Mouse (Mus musculus) CH12.LX (cell line): ENCODE measurements around the gene Ccnt1. TPM values are rescaled to one million over a fixed set of nuclear protein-coding genes. Genes with fewer than 3 reads are reported as not detected.

Source experiments
- DNase-seq: peaks from one replicate; pipeline ENCODE4 v3.0.0-alpha.2; 2013; ENCODE audit errors: extremely low read depth
- H3K27ac ChIP-seq: 2 replicates; pipeline ENCODE4 v1.5.1; 2012; ENCODE audit warnings: low read depth, mild to moderate bottlenecking, control low read depth, moderate library complexity; ENCODE audit not compliant: insufficient read depth
- H3K27me3 ChIP-seq: replicated peaks from 2 replicates; pipeline ENCODE3; 2012; ENCODE audit warnings: inconsistent platforms
- H3K36me3 ChIP-seq, 2 experiments: replicated peaks in 1 of 2; 2 replicates each; pipeline versions ENCODE3 to v1.6.1; 2012; ENCODE audit warnings: inconsistent platforms in 1 of 2, low read length in 1 of 2, mild to moderate bottlenecking in 1 of 2, mixed read lengths in 1 of 2, moderate library complexity in 1 of 2; ENCODE audit not compliant: control insufficient read depth in 1 of 2, insufficient read depth in 1 of 2
- H3K4me1 ChIP-seq, 2 experiments: 2 replicates each; pipeline ENCODE4 v1.6.1; 2012; ENCODE audit warnings: inconsistent platforms in 1 of 2, moderate library complexity in 1 of 2; ENCODE audit not compliant: insufficient read depth in 2 of 2, control insufficient read depth in 1 of 2
- H3K4me2 ChIP-seq: 2 replicates; pipeline ENCODE4 v1.6.1; 2012; ENCODE audit warnings: low read depth, mild to moderate bottlenecking, control low read depth; ENCODE audit not compliant: poor library complexity, insufficient read depth, severe bottlenecking
- H3K4me3 ChIP-seq, 3 experiments: fragments of 150-350 bp in 1 of 3; sonication (generic) in 1 of 3; replicated peaks in 1 of 3; 2 replicates each; pipeline versions ENCODE3 to v1.5.1; 2011 to 2012; ENCODE audit warnings: low read depth in 2 of 3, low read length in 2 of 3, mild to moderate bottlenecking in 2 of 3, moderate library complexity in 2 of 3, control low read depth in 1 of 3, improper control_type of control experiment in 1 of 3, inconsistent platforms in 1 of 3, mixed read lengths in 1 of 3; ENCODE audit not compliant: poor library complexity in 1 of 3
- H3K79me2 ChIP-seq: replicated peaks from 2 replicates; pipeline ENCODE4 v1.6.1; 2012; ENCODE audit warnings: mild to moderate bottlenecking, moderate library complexity; ENCODE audit not compliant: control insufficient read depth, poor library complexity, insufficient read depth, severe bottlenecking; ENCODE audit errors: extremely low read depth
- H3K9ac ChIP-seq: 2 replicates; pipeline ENCODE4 v1.6.1; 2012; ENCODE audit warnings: low read depth, mild to moderate bottlenecking, control low read depth, moderate library complexity; ENCODE audit not compliant: insufficient read depth
- H3K9me3 ChIP-seq: replicated peaks from 2 replicates; pipeline ENCODE3; 2012; ENCODE audit warnings: low read length, inconsistent platforms, mixed read lengths
- BHLHE40 ChIP-seq: IDR thresholded peaks from 2 replicates; pipeline ENCODE4 v1.6.1; 2011; ENCODE audit warnings: mild to moderate bottlenecking, low read depth, low read length, improper control_type of control experiment
- CHD1 ChIP-seq: IDR thresholded peaks from 2 replicates; pipeline ENCODE4 v1.6.1; 2012; ENCODE audit warnings: low read depth, low read length, improper control_type of control experiment, inconsistent platforms
- CHD2 ChIP-seq: IDR thresholded peaks from 2 replicates; pipeline ENCODE4 v1.6.1; 2011; ENCODE audit warnings: low read length, improper control_type of control experiment
- CTCF ChIP-seq, 2 experiments: IDR thresholded peaks in 1 of 2; conservative IDR thresholded peaks in 1 of 2; 2 replicates each; pipeline ENCODE4 v1.5.1; 2011 to 2012; ENCODE audit warnings: low read depth in 2 of 2, low read length in 2 of 2, improper control_type of control experiment in 1 of 2, inconsistent platforms in 1 of 2, mild to moderate bottlenecking in 1 of 2, moderate library complexity in 1 of 2
- E2F4 ChIP-seq: IDR thresholded peaks from 2 replicates; pipeline ENCODE4 v1.6.1; 2011; ENCODE audit warnings: low read depth, low read length, improper control_type of control experiment; ENCODE audit not compliant: insufficient replicate concordance
- ELF1 ChIP-seq: IDR thresholded peaks from 2 replicates; pipeline ENCODE4 v1.6.1; 2014; ENCODE audit warnings: low read depth, mild to moderate bottlenecking, inconsistent platforms, low read length, improper control_type of control experiment
- EP300 ChIP-seq: IDR thresholded peaks from 2 replicates; pipeline ENCODE4 v1.6.1; 2011; ENCODE audit warnings: low read length, improper control_type of control experiment
- ETS1 ChIP-seq: conservative IDR thresholded peaks from 2 replicates; pipeline ENCODE4 v1.6.1; 2012; ENCODE audit warnings: low read depth, mild to moderate bottlenecking, inconsistent platforms, low read length, improper control_type of control experiment, moderate library complexity
- GABPA ChIP-seq: IDR thresholded peaks from 2 replicates; pipeline ENCODE4 v1.6.1; 2012; ENCODE audit warnings: low read depth, low read length, improper control_type of control experiment, inconsistent platforms; ENCODE audit not compliant: insufficient replicate concordance
- HCFC1 ChIP-seq: IDR thresholded peaks from 2 replicates; pipeline ENCODE4 v1.6.1; 2012; ENCODE audit warnings: low read depth, mild to moderate bottlenecking, inconsistent platforms, low read length, improper control_type of control experiment
- IRF4 ChIP-seq: IDR thresholded peaks from 2 replicates; pipeline ENCODE4 v1.6.1; 2014; ENCODE audit warnings: low read depth, mild to moderate bottlenecking, inconsistent platforms, low read length, improper control_type of control experiment
- JUN ChIP-seq: IDR thresholded peaks from 2 replicates; pipeline ENCODE4 v1.6.1; 2011; ENCODE audit warnings: low read depth, mild to moderate bottlenecking, low read length, improper control_type of control experiment, moderate library complexity; ENCODE audit not compliant: insufficient read depth
- JUND ChIP-seq: conservative IDR thresholded peaks from 2 replicates; pipeline ENCODE4 v1.6.1; 2011; ENCODE audit warnings: low read depth, low read length, improper control_type of control experiment
- KAT2A ChIP-seq: IDR thresholded peaks from 2 replicates; pipeline ENCODE4 v1.6.1; 2012; ENCODE audit warnings: low read length, improper control_type of control experiment, inconsistent platforms; ENCODE audit not compliant: insufficient replicate concordance
- MAFK ChIP-seq: IDR thresholded peaks from 2 replicates; pipeline ENCODE4 v1.6.1; 2011; ENCODE audit warnings: low read length, improper control_type of control experiment; ENCODE audit not compliant: insufficient replicate concordance
- MAX ChIP-seq: IDR thresholded peaks from 2 replicates; pipeline ENCODE4 v1.6.1; 2011; ENCODE audit warnings: low read length, improper control_type of control experiment
- MAZ ChIP-seq: IDR thresholded peaks from 2 replicates; pipeline ENCODE4 v1.6.1; 2012; ENCODE audit warnings: low read depth, mild to moderate bottlenecking, inconsistent platforms, low read length, improper control_type of control experiment, moderate library complexity
- MEF2A ChIP-seq: IDR thresholded peaks from 2 replicates; pipeline ENCODE4 v1.6.1; 2014; ENCODE audit warnings: low read depth, mild to moderate bottlenecking, inconsistent platforms, low read length, improper control_type of control experiment, borderline replicate concordance
- MXI1 ChIP-seq: IDR thresholded peaks from 2 replicates; pipeline ENCODE4 v1.6.1; 2011; ENCODE audit warnings: mild to moderate bottlenecking, low read depth, low read length, improper control_type of control experiment
- MYC ChIP-seq: IDR thresholded peaks from 2 replicates; pipeline ENCODE4 v1.6.1; 2011; ENCODE audit warnings: low read depth, mild to moderate bottlenecking, improper control_type of control experiment, low read length
- NELFE ChIP-seq: IDR thresholded peaks from 2 replicates; pipeline ENCODE4 v1.6.1; 2011; ENCODE audit warnings: low read depth, low read length, improper control_type of control experiment
- NRF1 ChIP-seq: IDR thresholded peaks from 2 replicates; pipeline ENCODE4 v1.6.1; 2014; ENCODE audit warnings: low read depth, mild to moderate bottlenecking, inconsistent platforms, low read length, improper control_type of control experiment, moderate library complexity
- PAX5 ChIP-seq: IDR thresholded peaks from 2 replicates; pipeline ENCODE4 v1.6.1; 2012; ENCODE audit warnings: low read length, inconsistent platforms, mixed read lengths
- POLR2A ChIP-seq: IDR thresholded peaks from 2 replicates; pipeline ENCODE4 v1.6.1; 2011; ENCODE audit warnings: low read depth, mild to moderate bottlenecking, improper control_type of control experiment, low read length
- POLR2AphosphoS2 ChIP-seq: IDR thresholded peaks from 2 replicates; pipeline ENCODE4 v1.6.1; 2011; ENCODE audit warnings: low read depth, low read length, improper control_type of control experiment
- RAD21 ChIP-seq: IDR thresholded peaks from 2 replicates; pipeline ENCODE4 v1.6.1; 2011; ENCODE audit warnings: low read depth, mild to moderate bottlenecking, low read length, improper control_type of control experiment, moderate library complexity
- RCOR1 ChIP-seq: conservative IDR thresholded peaks from 2 replicates; pipeline ENCODE4 v1.6.1; 2012; ENCODE audit warnings: low read depth, mild to moderate bottlenecking, inconsistent platforms, low read length, improper control_type of control experiment
- SIN3A ChIP-seq: IDR thresholded peaks from 2 replicates; pipeline ENCODE4 v1.6.1; 2012; ENCODE audit warnings: low read length, improper control_type of control experiment, inconsistent platforms
- SMC3 ChIP-seq: IDR thresholded peaks from 2 replicates; pipeline ENCODE4 v1.6.1; 2011; ENCODE audit warnings: low read depth, low read length, improper control_type of control experiment
- TBP ChIP-seq: conservative IDR thresholded peaks from 2 replicates; pipeline ENCODE4 v1.6.1; 2011; ENCODE audit warnings: low read depth, low read length, improper control_type of control experiment
- TCF12 ChIP-seq: IDR thresholded peaks from 2 replicates; pipeline ENCODE4 v1.6.1; 2014; ENCODE audit warnings: low read depth, mild to moderate bottlenecking, inconsistent platforms, low read length, improper control_type of control experiment
- UBTF ChIP-seq: IDR thresholded peaks from 2 replicates; pipeline ENCODE4 v1.6.1; 2012; ENCODE audit warnings: low read depth, mild to moderate bottlenecking, inconsistent platforms, low read length, improper control_type of control experiment, moderate library complexity
- USF1 ChIP-seq: IDR thresholded peaks from 2 replicates; pipeline ENCODE4 v1.6.1; 2014; ENCODE audit warnings: low read depth, mild to moderate bottlenecking, inconsistent platforms, low read length, improper control_type of control experiment
- USF2 ChIP-seq: conservative IDR thresholded peaks from 2 replicates; pipeline ENCODE4 v1.6.1; 2011; ENCODE audit warnings: low read depth, low read length, improper control_type of control experiment
- ZC3H11A ChIP-seq: IDR thresholded peaks from 2 replicates; pipeline ENCODE4 v1.6.1; 2012; ENCODE audit warnings: low read depth, mild to moderate bottlenecking, inconsistent platforms, low read length, improper control_type of control experiment
- ZKSCAN1 ChIP-seq: IDR thresholded peaks from 2 replicates; pipeline ENCODE4 v1.6.1; 2012; ENCODE audit warnings: low read depth, inconsistent platforms, low read length, improper control_type of control experiment, borderline replicate concordance
- ZMIZ1 ChIP-seq: IDR thresholded peaks from 2 replicates; pipeline ENCODE4 v1.6.1; 2012; ENCODE audit warnings: low read depth, mild to moderate bottlenecking, inconsistent platforms, low read length, improper control_type of control experiment
- ZNF384 ChIP-seq: IDR thresholded peaks from 2 replicates; pipeline ENCODE4 v1.6.1; 2012; ENCODE audit warnings: low read depth, low read length, improper control_type of control experiment, inconsistent platforms
- dilution Hi-C: fragments of 300-500 bp; cut with MboI; formaldehyde crosslinking; loops from 2 replicates; pipeline ENCODE4 v1.14.3; 2020; ENCODE audit warnings: low sequenced_read_pairs; ENCODE audit not compliant: extremely low pct_unique_long_range_greater_than_20kb, extremely low pct_ligation_motif_present
- in situ Hi-C: fragments of 300-500 bp; cut with MboI; formaldehyde crosslinking; loops from 3 replicates; pipeline ENCODE4 v1.14.3; 2019; ENCODE audit warnings: low sequenced_read_pairs, low pct_ligation_motif_present, low pct_unique_long_range_greater_than_20kb, mixed read lengths
- polyA plus RNA-seq: library from polyadenylated mRNA; unstranded; fragments of >175 nt; gene quantifications from 2 replicates; pipeline ENCODE4 v1.2.1, GENCODE M21; 2012; ENCODE audit warnings: low read depth; ENCODE audit not compliant: insufficient read length
- total RNA-seq, 2 experiments: library from RNA; depleted of rRNA; stranded (reverse); fragments of 300-350 nt in 1 of 2; fragments of >200 nt in 1 of 2; gene quantifications; 2 replicates each; pipeline ENCODE4 v1.2.3; 2012 to 2014

Gene Ccnt1
- total and polyA plus RNA-seq, 3 experiments: 36.8 to 73.3 (median 41.3) TPM

- in situ Hi-C loops (loop anchor here (5.0 kb wide), 1 partner anchor 104 kb away; no protein-coding TSS in a partner anchor), dilution Hi-C loops (no loop called here)
- Histone ChIP-seq H3K36me3 (peaks cover 3 to 10% of the 10 kb centered on the region in 2 experiments), H3K4me3 (peak overlapping the region in 2 of 3 experiments; percentile 21 to 25), H3K79me2 (no peaks in the 10 kb centered on the region), H3K27me3 (no peaks in the 10 kb centered on the region), H3K4me1 (peaks cover 6 to 48% of the 10 kb centered on the region in 2 experiments; a peak in 2 of 4 replicates), H3K27ac (peak overlapping the region; percentile 88), H3K4me2 (peak overlapping the region; percentile 94), H3K9ac (no peak overlapping the region), H3K9me3 (peaks cover 7% of the 10 kb centered on the region)
- TF ChIP-seq ZKSCAN1: no peak
- no peak for TF ChIP-seq MAFK
- peak; percentile 97 for TF ChIP-seq ZNF384
- peak; percentile 99 for TF ChIP-seq BHLHE40
- TF ChIP-seq JUND: peak; percentile 34
- TF ChIP-seq MXI1: no peak; the same call in 1 of the 2 replicates
- TF ChIP-seq NRF1: no peak
- TF ChIP-seq MAX: peak; percentile 25; the same call in 1 of the 2 replicates
- 0 out of 2 replicates have a peak, but pooled peaks have one; percentile 43 for TF ChIP-seq TBP
- no peak for TF ChIP-seq CTCF (conservative IDR thresholded peaks at IDR 0.05 in 1 of 2, IDR thresholded peaks at IDR 0.05 in 1 of 2; ENCODE audit: low read depth in 2 of 2, low read length in 2 of 2)
- no peak for TF ChIP-seq UBTF
- peak; percentile 44 for TF ChIP-seq POLR2A
- no peak for TF ChIP-seq POLR2AphosphoS2
- no peak for TF ChIP-seq E2F4
- TF ChIP-seq MAZ: no peak
- TF ChIP-seq JUN: peak; percentile 63; the same call in 1 of the 2 replicates
- TF ChIP-seq HCFC1: no peak
- no peak for TF ChIP-seq KAT2A
- no peak for TF ChIP-seq CHD1
- TF ChIP-seq TCF12: peak; percentile 76
- no peak for TF ChIP-seq NELFE
- no peak; the same call in 1 of the 2 replicates for TF ChIP-seq RCOR1
- peak; percentile 85 for TF ChIP-seq MEF2A
- no peak for TF ChIP-seq PAX5
- no peak for TF ChIP-seq SMC3
- TF ChIP-seq ZC3H11A: no peak
- TF ChIP-seq ZMIZ1: 0 out of 2 replicates have a peak, but pooled peaks have one; percentile 26
- TF ChIP-seq RAD21: no peak
- peak; percentile 24; the same call in 1 of the 2 replicates for TF ChIP-seq USF1
- TF ChIP-seq GABPA: no peak
- no peak for TF ChIP-seq USF2
- peak; percentile 94 for TF ChIP-seq ETS1
- peak; percentile 74; the same call in 1 of the 2 replicates for TF ChIP-seq CHD2
- no peak for TF ChIP-seq ELF1
- peak; percentile 86 for TF ChIP-seq EP300
- TF ChIP-seq SIN3A: peak; percentile 80
- peak; percentile 91 for TF ChIP-seq IRF4
- TF ChIP-seq MYC: no peak; the same call in 1 of the 2 replicates
- DNase-seq: peak; percentile 78
Measured at GRCm38 (mm10) chr15:98512799-98513321, 57.9 kb downstream of the Ccnt1 start.
